Mouse (Mus musculus) skeletal muscle tissue, postnatal 0 days (tissue): Measurements from ENCODE around the gene Gm14147. TPM values are rescaled to one million over a fixed set of nuclear protein-coding genes. Genes with fewer than 3 reads are reported as not detected.

Experiments used
- polyA plus RNA-seq: library from polyadenylated mRNA; unstranded; fragments of >200 nt; fragmentation: Nextera tagmentation; extraction: Ambion mirVana; gene quantifications from 2 replicates; pipeline ENCODE4 v1.2.1, GENCODE M21; 2015

Gm14147 gene
- polyA plus RNA-seq: not detected in 2 replicates

GRCm38 (mm10) chr2:151097945-151098344 lies at the start of gene Gm14147:
Gm14147 (plus strand) TSS chr2:151098245.

DNA sequence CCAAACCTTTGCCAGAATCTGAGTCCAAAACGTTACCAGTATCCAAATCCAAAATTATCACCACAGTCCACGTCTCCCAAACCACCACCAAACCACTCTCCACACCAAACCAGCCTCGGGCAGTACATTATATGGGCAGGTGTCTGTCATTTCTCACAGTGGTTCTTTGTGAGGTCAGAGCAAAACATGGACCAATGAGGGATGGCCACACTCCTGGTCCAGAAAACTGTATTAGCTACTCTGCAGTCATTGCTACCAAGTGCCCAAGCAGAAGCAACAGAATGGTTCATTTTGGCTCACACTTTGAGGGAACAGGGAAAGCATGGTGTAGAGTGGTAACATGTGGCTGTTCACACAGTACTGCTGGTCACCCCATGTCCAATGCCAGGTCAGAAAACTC lies 5.8 kb upstream of the Gm14147 start, which contains the start of gene Gm14151:
Gm14151 (minus strand) TSS at position 101 of the 400 bp plus-strand sequence.

Other genes starting within 250 kb of the Gm14147 start
- 29.2 and 41.6 TPM in 2 replicates for gene Abhd12, start 193.5 kb upstream of the Gm14147 start, polyA plus RNA-seq
- gene Gins1, start 192.8 kb upstream of the Gm14147 start, polyA plus RNA-seq: 6.6 and 7.6 TPM in 2 replicates
- 0.65 and 0.94 TPM in 2 replicates for gene Ninl, start 58.9 kb upstream of the Gm14147 start, polyA plus RNA-seq
- 21.3 TPM in 2 replicates for gene Nanp, start 58.8 kb upstream of the Gm14147 start, polyA plus RNA-seq
- not detected in 2 replicates for gene Gm14151, start 5.9 kb upstream of the Gm14147 start, polyA plus RNA-seq